Mouse (Mus musculus) limb, embryonic 10.5 days (tissue): ENCODE results near the gene Gpr33. TPM values are rescaled to one million over a fixed set of nuclear protein-coding genes. Genes with fewer than 3 reads are reported as not detected.

Experiments
- DNase-seq: peaks from one replicate; pipeline ENCODE4 v3.0.0-alpha.2; 2017; ENCODE audit warnings: low spot score
- H3K27ac ChIP-seq: fragments of 300-500 bp; sonication (generic); 2 replicates; pipeline ENCODE4 v1.5.1; 2016; ENCODE audit warnings: mild to moderate bottlenecking
- H3K27me3 ChIP-seq: fragments of 300-500 bp; sonication (generic); 2 replicates; pipeline ENCODE4 v1.6.1; 2016; ENCODE audit warnings: low read depth, mild to moderate bottlenecking; ENCODE audit not compliant: poor library complexity, severe bottlenecking
- H3K36me3 ChIP-seq: fragments of 300-500 bp; sonication (generic); 2 replicates; pipeline ENCODE4 v1.6.1; 2016; ENCODE audit warnings: mild to moderate bottlenecking, moderate library complexity
- H3K4me1 ChIP-seq: fragments of 300-500 bp; sonication (generic); 2 replicates; pipeline ENCODE4 v1.6.1; 2016
- H3K4me3 ChIP-seq: fragments of 300-500 bp; sonication (generic); 2 replicates; pipeline ENCODE4 v1.5.1; 2016; ENCODE audit warnings: mild to moderate bottlenecking, moderate library complexity
- H3K9me3 ChIP-seq: fragments of 300-500 bp; sonication (generic); replicated peaks from 2 replicates; pipeline ENCODE4 v1.6.1; 2016; ENCODE audit warnings: mild to moderate bottlenecking
- WGBS: fragments of 180-500 bp; shearing (Covaris S2); methylation state at CpG from one replicate; pipeline ENCODE4 v1.1.7; 2016; 5-methylcytosine and 5-hydroxymethylcytosine counted together
- polyA plus RNA-seq: library from polyadenylated mRNA; unstranded; fragments of >200 nt; fragmentation: Nextera tagmentation; extraction: Ambion mirVana; gene quantifications from 2 replicates; pipeline ENCODE4 v1.2.1, GENCODE M21; 2016

The Gpr33 gene
- polyA plus RNA-seq, result not detected in 2 replicates

GRCm38 (mm10) chr12:52027963-52028362, at the start of gene Gpr33:
Gene Gpr33, minus strand, starts transcription at chr12:52028063.
- no peaks in the 10 kb centered on the region for H3K4me1 ChIP-seq
- H3K27ac ChIP-seq, result no peak within 1 kb of the TSS
- H3K9me3 ChIP-seq, result no peaks in the 10 kb centered on the region
- no peaks in the 10 kb centered on the region for H3K27me3 ChIP-seq
- DNase-seq, result no peak
- H3K4me3 ChIP-seq, result no peak within 1 kb of the TSS
- no peaks in the 10 kb centered on the region for H3K36me3 ChIP-seq
- 92% methylated on average over 3 of the region's 3 CpGs for WGBS

- no peak overlapping the region for H3K4me3 ChIP-seq
- H3K27me3 ChIP-seq, result no peaks in the 10 kb centered on the region
- no peaks in the 10 kb centered on the region for H3K4me1 ChIP-seq
- no peaks in the 10 kb centered on the region for H3K36me3 ChIP-seq
- 52% methylated on average over 2 of the region's 2 CpGs for WGBS
- H3K27ac ChIP-seq, result no peak overlapping the region
- DNase-seq, result no peak
- H3K9me3 ChIP-seq, result no peaks in the 10 kb centered on the region
Observed at GRCm38 (mm10) chr12:52049324-52049723, 21.5 kb upstream of the Gpr33 start.

GRCm38 (mm10) chr12:52046371-52046770, 18.5 kb upstream of the Gpr33 start:
- no peak overlapping the region for H3K4me3 ChIP-seq
- no peak overlapping the region for H3K27ac ChIP-seq
- no peaks in the 10 kb centered on the region for H3K4me1 ChIP-seq
- 92% methylated on average over 4 of the region's 4 CpGs for WGBS
- no peak for DNase-seq
- no peaks in the 10 kb centered on the region for H3K9me3 ChIP-seq
- H3K27me3 ChIP-seq, result no peaks in the 10 kb centered on the region
- no peaks in the 10 kb centered on the region for H3K36me3 ChIP-seq

GRCm38 (mm10) chr12:52042818-52043336, 15.0 kb upstream of the Gpr33 start:
- no peak for DNase-seq
- WGBS, result 90% methylated on average over 10 of the region's 10 CpGs
- no peaks in the 10 kb centered on the region for H3K4me1 ChIP-seq

GRCm38 (mm10) chr12:52038352-52038751, 10.5 kb upstream of the Gpr33 start:
- H3K4me1 ChIP-seq, result no peaks in the 10 kb centered on the region
- H3K27me3 ChIP-seq, result no peaks in the 10 kb centered on the region
- no peaks in the 10 kb centered on the region for H3K9me3 ChIP-seq
- no peaks in the 10 kb centered on the region for H3K36me3 ChIP-seq
- WGBS, result 81% methylated on average over 3 of the region's 3 CpGs
- H3K4me3 ChIP-seq, result no peak overlapping the region
- no peak for DNase-seq
- no peak overlapping the region for H3K27ac ChIP-seq

More at GRCm38 (mm10) chr12:52042818-52043336, 15.0 kb upstream of the Gpr33 start:
- H3K4me3 ChIP-seq, result no peak overlapping the region
- H3K27ac ChIP-seq, result no peak overlapping the region
- H3K36me3 ChIP-seq, result no peaks in the 10 kb centered on the region
- H3K9me3 ChIP-seq, result no peaks in the 10 kb centered on the region
- H3K27me3 ChIP-seq, result no peaks in the 10 kb centered on the region

- Histone ChIP-seq H3K27ac (no peak overlapping the region), H3K27me3 (no peaks in the 10 kb centered on the region), H3K4me3 (no peak overlapping the region), H3K36me3 (no peaks in the 10 kb centered on the region), H3K4me1 (no peaks in the 10 kb centered on the region), H3K9me3 (no peaks in the 10 kb centered on the region)
- 93% methylated on average over 3 of the region's 3 CpGs for WGBS
- DNase-seq, result no peak
Observed at GRCm38 (mm10) chr12:52034956-52035355, 7.1 kb upstream of the Gpr33 start.

GRCm38 (mm10) chr12:52032276-52032675, 4.4 kb upstream of the Gpr33 start:
- no peak for DNase-seq
- H3K4me3 ChIP-seq, result no peak overlapping the region
- H3K27ac ChIP-seq, result no peak overlapping the region
- H3K36me3 ChIP-seq, result no peaks in the 10 kb centered on the region
- WGBS, result 91% methylated on average over 6 of the region's 6 CpGs
- H3K9me3 ChIP-seq, result no peaks in the 10 kb centered on the region
- no peaks in the 10 kb centered on the region for H3K4me1 ChIP-seq
- no peaks in the 10 kb centered on the region for H3K27me3 ChIP-seq

GRCm38 (mm10) chr12:52014494-52015029, 13.3 kb downstream of the Gpr33 start:
- Histone ChIP-seq H3K36me3 (no peaks in the 10 kb centered on the region), H3K9me3 (no peaks in the 10 kb centered on the region), H3K4me3 (no peak overlapping the region), H3K27me3 (no peaks in the 10 kb centered on the region), H3K27ac (no peak overlapping the region), H3K4me1 (peaks cover 6% of the 10 kb centered on the region)
- WGBS, result 92% methylated on average over 7 of the region's 7 CpGs
- DNase-seq, result no peak

GRCm38 (mm10) chr12:52014044-52014443, 13.8 kb downstream of the Gpr33 start:
- Histone ChIP-seq H3K4me3 (no peak overlapping the region), H3K36me3 (no peaks in the 10 kb centered on the region), H3K27me3 (no peaks in the 10 kb centered on the region), H3K4me1 (peaks cover 6% of the 10 kb centered on the region), H3K27ac (no peak overlapping the region), H3K9me3 (no peaks in the 10 kb centered on the region)
- WGBS, result 88% methylated on average over 11 of the region's 11 CpGs
- no peak for DNase-seq

GRCm38 (mm10) chr12:52013274-52013673, 14.6 kb downstream of the Gpr33 start:
- peaks cover 6% of the 10 kb centered on the region for H3K4me1 ChIP-seq
- no peaks in the 10 kb centered on the region for H3K27me3 ChIP-seq
- H3K4me3 ChIP-seq, result no peak overlapping the region
- no peak for DNase-seq
- no peaks in the 10 kb centered on the region for H3K9me3 ChIP-seq
- H3K27ac ChIP-seq, result peak overlapping the region; percentile 34; the same call in 1 of the 2 replicates
- H3K36me3 ChIP-seq, result no peaks in the 10 kb centered on the region
- 19% methylated on average over 9 of the region's 9 CpGs for WGBS

- H3K4me1 ChIP-seq, result peaks cover 6% of the 10 kb centered on the region
- H3K4me3 ChIP-seq, result no peak overlapping the region
- WGBS, result 68% methylated on average over 8 of the region's 8 CpGs
- no peaks in the 10 kb centered on the region for H3K27me3 ChIP-seq
- no peaks in the 10 kb centered on the region for H3K9me3 ChIP-seq
- no peak for DNase-seq
- H3K27ac ChIP-seq, result no peak overlapping the region
- no peaks in the 10 kb centered on the region for H3K36me3 ChIP-seq
Observed at GRCm38 (mm10) chr12:52012159-52012558, 15.7 kb downstream of the Gpr33 start.

- Histone ChIP-seq H3K4me1 (peaks cover 9% of the 10 kb centered on the region), H3K27me3 (no peaks in the 10 kb centered on the region), H3K36me3 (no peaks in the 10 kb centered on the region), H3K9me3 (no peaks in the 10 kb centered on the region), H3K27ac (no peak overlapping the region), H3K4me3 (no peak overlapping the region)
- WGBS, result 68% methylated on average over 2 of the region's 2 CpGs
- DNase-seq, result no peak
Observed at GRCm38 (mm10) chr12:52010630-52010961, 17.3 kb downstream of the Gpr33 start.

GRCm38 (mm10) chr12:52009928-52010629, 17.8 kb downstream of the Gpr33 start:
- H3K27me3 ChIP-seq, result no peaks in the 10 kb centered on the region
- 80% methylated on average over 15 of the region's 15 CpGs for WGBS
- no peak overlapping the region for H3K27ac ChIP-seq
- H3K4me1 ChIP-seq, result peaks cover 11% of the 10 kb centered on the region
- no peaks in the 10 kb centered on the region for H3K9me3 ChIP-seq
- no peaks in the 10 kb centered on the region for H3K36me3 ChIP-seq
- no peak overlapping the region for H3K4me3 ChIP-seq
- no peak for DNase-seq
